Mouse (Mus musculus) B cell, adult 2 months (primary cell): ENCODE results near the gene Slc2a8.

Source experiments
- DNase-seq, 2 experiments: peaks; one replicate each; pipeline ENCODE4 v3.0.0; 2022

Slc2a8 gene

DNA sequence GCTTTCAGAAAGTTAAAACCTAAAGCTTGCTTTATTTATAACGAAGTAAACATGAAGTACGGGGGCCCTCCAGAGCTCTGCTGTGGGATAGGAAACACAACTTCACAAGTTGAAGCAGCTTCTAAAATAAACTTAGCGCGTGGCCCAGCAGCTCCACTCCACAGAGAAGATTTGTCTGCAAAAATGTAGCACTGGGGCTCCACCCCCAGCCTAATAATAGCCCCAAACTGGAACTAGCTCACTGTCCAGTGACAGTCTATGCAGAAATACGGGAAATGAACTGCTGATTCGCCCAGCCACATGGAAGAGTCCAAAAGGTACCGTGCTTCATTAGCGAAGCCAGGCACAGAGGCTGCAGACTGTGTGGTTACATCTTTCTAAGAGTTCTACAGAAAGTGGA is 12.6 kb downstream of the Slc2a8 start:
- no peak for DNase-seq

DNA sequence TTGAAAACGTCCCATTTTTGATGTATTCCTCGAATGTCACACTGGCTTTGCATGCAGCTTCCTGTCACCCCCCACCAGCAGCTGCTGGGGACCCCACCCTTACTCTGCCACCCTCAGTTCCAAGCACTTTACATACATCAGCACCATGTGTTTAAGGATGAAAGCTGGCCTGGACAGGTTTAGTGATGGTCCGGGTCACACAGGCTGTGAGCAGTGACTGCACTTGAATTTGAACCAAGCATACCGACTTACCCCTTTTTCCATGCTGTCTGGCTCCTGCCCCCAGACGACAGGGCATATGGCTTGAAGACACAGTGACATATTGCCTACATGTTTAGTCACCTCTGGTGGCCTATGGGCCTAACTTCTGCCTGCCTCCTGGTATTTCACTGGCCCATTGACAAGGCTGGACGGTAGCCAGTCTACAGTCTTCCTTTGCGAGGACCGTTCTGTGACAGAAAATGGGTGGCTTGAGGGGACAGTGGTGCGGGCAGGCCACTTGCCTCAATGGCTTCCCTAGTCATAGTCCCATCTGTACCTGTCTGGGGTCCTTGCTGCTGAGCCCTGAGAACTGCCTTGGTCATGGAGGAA is 13.8 kb downstream of the Slc2a8 start:
- no peak for DNase-seq

- peak; percentile 89 to 90 for DNase-seq
These were observed 14.9 kb downstream of the Slc2a8 start for GRCm38 (mm10) chr2:32966689-32967631.

GRCm38 (mm10) chr2:32966184-32966688 is 15.6 kb downstream of the Slc2a8 start:
- no peak for DNase-seq

- DNase-seq = peak; percentile 61 to 63
These were observed 16.2 kb downstream of the Slc2a8 start for GRCm38 (mm10) chr2:32965511-32966183.

- peak; percentile 9 to 34 for DNase-seq
These were observed 17.0 kb downstream of the Slc2a8 start for GRCm38 (mm10) chr2:32964659-32965457.

DNA sequence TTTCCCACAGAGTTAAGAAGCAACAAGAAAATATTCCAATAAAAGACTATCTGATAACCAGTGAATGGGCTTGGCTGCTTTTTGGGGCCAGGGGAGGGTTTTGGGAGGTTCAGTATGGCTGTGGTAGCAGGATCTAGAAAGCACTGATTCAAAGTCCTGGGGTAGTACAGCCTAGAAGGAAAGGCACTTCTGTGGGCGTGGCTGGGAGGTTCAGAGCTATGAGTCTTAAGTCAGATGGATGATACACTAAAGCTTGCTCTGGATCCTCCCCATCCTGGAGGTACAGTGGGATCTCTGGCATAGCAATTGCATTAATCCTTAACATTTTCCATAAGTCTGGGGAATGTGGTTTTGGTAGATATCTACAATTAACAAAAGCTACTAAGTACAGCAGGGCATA is 17.9 kb downstream of the Slc2a8 start:
- DNase-seq = no peak

DNA sequence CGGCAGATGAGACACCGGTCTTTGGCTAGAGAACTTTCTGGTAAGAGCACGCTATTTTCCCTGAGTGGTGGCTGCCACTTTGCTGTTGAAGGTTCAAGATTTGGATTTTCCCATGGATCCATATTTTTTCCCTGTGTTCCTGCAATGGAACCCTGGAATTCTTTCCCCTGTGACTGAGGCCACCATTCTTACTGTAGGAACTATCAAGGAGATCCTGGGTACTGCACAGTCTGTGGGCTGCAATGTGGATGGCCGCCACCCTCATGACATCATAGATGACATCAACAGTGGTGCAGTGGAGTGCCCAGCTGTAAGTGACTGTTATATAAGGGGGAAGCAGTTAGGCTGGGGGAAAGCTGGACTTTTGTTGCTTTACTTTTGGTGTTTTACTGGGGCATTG is 18.3 kb downstream of the Slc2a8 start:
- DNase-seq = peak; percentile 21 to 28

- DNase-seq = peak; percentile 40 to 45
These were observed 19.0 kb downstream of the Slc2a8 start for GRCm38 (mm10) chr2:32962875-32963220.

- no peak for DNase-seq
These were observed 19.6 kb downstream of the Slc2a8 start for GRCm38 (mm10) chr2:32962062-32962874.

- peak; percentile 98 for DNase-seq
These were observed 20.5 kb downstream of the Slc2a8 start, which contains the start of the genes Rpl12 and Lrsam1 for GRCm38 (mm10) chr2:32961192-32961995. TSS of gene Rpl12 (plus strand) at chr2:32961559. TSS of gene Lrsam1 (minus strand) at chr2:32961614.

GRCm38 (mm10) chr2:32960273-32960672 is 21.6 kb downstream of the Slc2a8 start:
- no peak for DNase-seq

- peak; percentile 27 to 37 for DNase-seq
These were observed 24.5 kb downstream of the Slc2a8 start for GRCm38 (mm10) chr2:32957344-32957743.

- peak; percentile 39 to 50 for DNase-seq
These were observed 27.3 kb downstream of the Slc2a8 start for GRCm38 (mm10) chr2:32954581-32954980.

DNA sequence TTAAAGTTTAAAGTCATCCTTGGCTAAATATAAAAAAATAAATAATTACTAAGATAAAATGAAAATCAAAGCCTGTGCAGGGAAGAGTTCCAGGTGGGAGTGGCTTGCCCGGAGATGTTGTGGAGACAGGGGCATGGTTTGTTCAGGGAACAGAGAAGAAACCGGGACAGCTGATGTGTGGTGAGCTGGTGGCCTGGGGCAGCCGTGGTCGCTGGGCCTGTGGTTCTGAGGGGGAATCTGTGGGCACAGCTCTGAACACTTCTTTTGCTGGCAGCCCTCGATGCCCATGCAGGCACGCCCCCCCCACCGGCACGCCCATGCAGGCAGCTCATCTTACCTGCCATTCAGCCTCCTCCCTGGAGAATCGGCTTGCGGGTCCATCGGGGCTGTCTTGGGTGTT is 34.4 kb downstream of the Slc2a8 start:
- no peak for DNase-seq

DNA sequence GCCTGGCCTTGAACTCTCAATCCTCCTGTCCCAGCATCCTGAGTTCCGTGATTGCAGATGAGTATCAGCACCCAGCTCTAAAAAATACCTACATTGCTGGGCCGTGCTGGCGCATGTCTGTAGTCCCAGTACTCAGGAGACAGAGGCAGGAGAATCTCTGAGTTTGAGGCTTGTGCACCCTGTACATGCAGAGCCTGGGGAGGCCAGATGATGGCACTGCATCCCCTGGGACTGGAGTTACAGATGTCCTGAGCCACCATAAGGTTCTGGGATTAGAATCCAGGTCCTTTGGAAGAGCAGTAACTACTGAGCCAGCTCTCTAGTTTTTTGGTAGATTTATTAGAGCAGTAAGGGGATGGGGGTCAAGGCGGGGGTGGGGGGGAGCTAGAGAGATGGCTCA is 41.4 kb downstream of the Slc2a8 start:
- DNase-seq = no peak

DNA sequence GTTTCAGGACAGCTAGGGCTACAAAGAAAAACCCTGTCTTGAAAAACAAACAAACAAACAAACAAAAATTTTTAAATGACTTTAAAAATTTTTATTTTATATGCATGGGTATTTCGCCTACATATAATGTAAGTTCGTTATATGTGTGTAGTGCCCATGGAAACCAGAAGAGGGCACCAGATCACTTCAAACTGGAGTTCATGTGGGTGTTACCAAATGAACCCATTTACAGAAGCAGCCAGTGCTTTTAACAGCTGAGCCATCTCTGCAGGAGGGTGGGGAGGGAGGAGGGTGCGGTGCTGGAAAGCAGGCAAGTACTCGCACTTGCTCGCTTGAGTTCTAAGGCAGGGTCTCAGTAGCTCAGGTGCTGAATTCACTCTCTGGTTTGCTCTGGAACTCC is 42.5 kb downstream of the Slc2a8 start:
- DNase-seq = peak; percentile 69 to 76

GRCm38 (mm10) chr2:32938741-32939140 is 43.1 kb downstream of the Slc2a8 start:
- no peak for DNase-seq

DNA sequence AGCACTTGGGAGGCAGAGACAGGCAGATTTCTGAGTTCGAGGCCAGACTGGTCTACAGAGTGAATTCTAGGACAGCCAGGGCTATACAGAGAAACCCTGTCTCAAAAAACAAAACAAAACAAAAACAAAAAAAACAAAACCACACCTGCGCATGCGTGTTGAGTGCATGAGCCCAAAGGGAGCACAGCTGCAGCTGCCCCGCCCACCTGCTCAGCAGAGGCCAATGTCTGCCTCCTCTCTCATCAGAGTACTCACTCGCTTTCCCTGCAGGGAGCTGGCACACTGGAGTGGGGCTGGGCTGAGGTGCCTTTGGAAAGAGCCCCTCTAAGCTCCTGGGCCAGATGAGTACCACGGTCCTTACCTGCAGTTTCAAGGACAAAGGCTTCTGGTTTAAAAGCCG is 50.2 kb downstream of the Slc2a8 start:
- no peak for DNase-seq

DNA sequence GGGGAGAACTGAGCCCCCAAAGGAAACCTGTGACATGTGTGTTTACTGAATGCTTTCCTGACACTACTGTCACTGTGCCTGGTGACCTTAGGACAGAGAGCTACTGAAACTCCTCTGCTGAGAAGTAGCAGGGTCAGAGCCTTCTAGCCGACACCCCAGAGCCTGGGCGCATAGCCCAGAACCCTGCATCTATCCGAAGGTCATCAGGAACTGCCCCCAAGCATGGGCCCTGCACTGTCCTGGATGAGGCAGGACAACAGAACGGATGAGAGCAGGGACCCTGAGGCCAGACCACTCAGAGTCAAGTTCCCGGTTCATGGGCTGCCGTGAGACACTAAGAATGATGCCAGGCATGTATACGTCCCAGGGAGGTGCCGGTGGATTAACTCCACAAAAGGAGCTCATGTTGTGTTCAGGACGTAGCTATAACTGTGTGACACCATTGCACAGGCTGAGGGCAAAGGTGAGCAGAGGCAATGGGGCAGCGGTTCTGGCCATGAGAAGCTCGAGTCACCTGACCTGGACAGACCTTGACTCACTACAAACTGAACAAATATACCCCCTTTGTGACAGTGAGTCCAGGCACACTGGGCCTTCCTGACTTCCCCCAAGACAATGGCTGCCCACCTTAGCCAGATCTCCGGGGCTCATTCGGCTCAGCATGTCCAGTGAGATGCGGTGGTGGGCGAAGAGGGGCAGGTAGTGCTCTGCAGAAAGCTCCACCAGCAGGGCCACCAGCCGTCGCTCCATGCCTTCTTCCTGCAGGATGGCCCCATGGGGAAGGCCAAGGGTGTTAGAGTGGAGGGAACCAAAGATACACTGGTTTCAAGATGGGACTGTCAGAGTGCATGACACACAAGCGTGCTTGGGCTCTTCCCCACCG is 52.7 kb downstream of the Slc2a8 start:
- no peak for DNase-seq
